Mouse (Mus musculus) heart, embryonic 15.5 days (tissue): Measurements from ENCODE around the gene Ermap. TPM values are rescaled to one million over a fixed set of nuclear protein-coding genes. Genes with fewer than 3 reads are reported as not detected.

ENCODE experiments used
- ATAC-seq: fragments of 200-750 bp; cut with Nextera tagmentation; replicated peaks from 2 replicates; pipeline ENCODE4 v1.8.0; 2017; ENCODE audit warnings: low read depth, moderate TSS enrichment; ENCODE audit not compliant: insufficient number of reproducible peaks, insufficient read depth, low FRiP score
- H3K27ac ChIP-seq: fragments of 300-500 bp; sonication (generic); 2 replicates; pipeline ENCODE4 v1.5.1; 2015; ENCODE audit warnings: mild to moderate bottlenecking, inconsistent platforms
- H3K27me3 ChIP-seq: fragments of 300-500 bp; sonication (generic); 2 replicates; pipeline ENCODE4 v1.6.1; 2015; ENCODE audit warnings: inconsistent platforms
- H3K36me3 ChIP-seq: fragments of 300-500 bp; sonication (generic); 2 replicates; pipeline ENCODE4 v1.6.1; 2015; ENCODE audit warnings: mild to moderate bottlenecking, inconsistent platforms
- H3K4me1 ChIP-seq: fragments of 300-500 bp; sonication (generic); replicated peaks from 2 replicates; pipeline ENCODE4 v1.6.1; 2015; ENCODE audit warnings: inconsistent platforms
- H3K4me2 ChIP-seq: fragments of 300-500 bp; sonication (generic); 2 replicates; pipeline ENCODE4 v1.6.1; 2015; ENCODE audit warnings: inconsistent platforms, mild to moderate bottlenecking, moderate library complexity
- H3K4me3 ChIP-seq: fragments of 300-500 bp; sonication (generic); 2 replicates; pipeline ENCODE4 v1.5.1; 2015; ENCODE audit warnings: mild to moderate bottlenecking, inconsistent platforms
- H3K9ac ChIP-seq: fragments of 300-500 bp; sonication (generic); 2 replicates; pipeline ENCODE4 v1.6.1; 2015; ENCODE audit warnings: mild to moderate bottlenecking, inconsistent platforms
- H3K9me3 ChIP-seq: fragments of 300-500 bp; sonication (generic); replicated peaks from 2 replicates; pipeline ENCODE4 v1.6.1; 2016; ENCODE audit warnings: inconsistent platforms
- WGBS: fragments of 180-500 bp; shearing (Covaris S2); methylation state at CpG from one replicate; pipeline ENCODE4 v1.1.7; 2015; ENCODE audit warnings: mixed read lengths; 5-methylcytosine and 5-hydroxymethylcytosine counted together
- polyA plus RNA-seq: library from polyadenylated mRNA; unstranded; fragments of >200 nt; fragmentation: Nextera tagmentation; extraction: Ambion mirVana; gene quantifications from 2 replicates; pipeline ENCODE4 v1.2.1, GENCODE M21; 2015

Ermap gene
- polyA plus RNA-seq: 0.69 and 2.9 TPM in 2 replicates

GRCm38 (mm10) chr4:119189864-119190263 is at the start of gene Ermap:
Ermap (minus strand) TSS chr4:119190011.
- H3K9ac ChIP-seq: no peak within 1 kb of the TSS
- H3K27me3 ChIP-seq: no peaks in the 10 kb centered on the region
- H3K27ac ChIP-seq: no peak within 1 kb of the TSS
- H3K4me2 ChIP-seq: no peak within 1 kb of the TSS
- no peaks in the 10 kb centered on the region for H3K9me3 ChIP-seq
- no peaks in the 10 kb centered on the region for H3K36me3 ChIP-seq
- no peak for ATAC-seq
- 64% methylated on average over 6 of the region's 6 CpGs for WGBS
- no peak within 1 kb of the TSS for H3K4me3 ChIP-seq
- H3K4me1 ChIP-seq: peaks cover 4% of the 10 kb centered on the region; the same call in 1 of the 2 replicates

GRCm38 (mm10) chr4:119239181-119239682 is 49.4 kb upstream of the Ermap start:
- H3K27ac ChIP-seq: peak overlapping the region; percentile 38; the same call in 1 of the 2 replicates
- no peak overlapping the region for H3K4me3 ChIP-seq
- no peaks in the 10 kb centered on the region for H3K27me3 ChIP-seq
- peaks cover 42% of the 10 kb centered on the region for H3K36me3 ChIP-seq
- peaks cover 10% of the 10 kb centered on the region for H3K4me1 ChIP-seq
- 40% methylated on average over 12 of the region's 12 CpGs for WGBS
- H3K4me2 ChIP-seq: peak overlapping the region; percentile 10; the same call in 1 of the 2 replicates
- no peaks in the 10 kb centered on the region for H3K9me3 ChIP-seq
- H3K9ac ChIP-seq: no peak overlapping the region; the same call in 1 of the 2 replicates
- peak; percentile 51 for ATAC-seq

- ATAC-seq: no peak
- no peak overlapping the region; the same call in 1 of the 2 replicates for H3K27ac ChIP-seq
- peaks cover 16% of the 10 kb centered on the region for H3K4me1 ChIP-seq
- no peaks in the 10 kb centered on the region for H3K27me3 ChIP-seq
- 73% methylated on average over 3 of the region's 3 CpGs for WGBS
- no peak overlapping the region for H3K9ac ChIP-seq
- H3K9me3 ChIP-seq: no peaks in the 10 kb centered on the region
- peaks cover 42% of the 10 kb centered on the region for H3K36me3 ChIP-seq
- no peak overlapping the region for H3K4me3 ChIP-seq
- H3K4me2 ChIP-seq: no peak overlapping the region
Observed at GRCm38 (mm10) chr4:119238661-119239060, 48.9 kb upstream of the Ermap start.

GRCm38 (mm10) chr4:119234348-119234747 is 44.5 kb upstream of the Ermap start:
- peak overlapping the region; percentile 84 for H3K4me2 ChIP-seq
- peak overlapping the region; percentile 65; the same call in 1 of the 2 replicates for H3K27ac ChIP-seq
- H3K27me3 ChIP-seq: no peaks in the 10 kb centered on the region
- 55% methylated on average over 3 of the region's 3 CpGs for WGBS
- ATAC-seq: no peak
- peaks cover 21% of the 10 kb centered on the region for H3K4me1 ChIP-seq
- peak overlapping the region; percentile 81 for H3K9ac ChIP-seq
- H3K4me3 ChIP-seq: peak overlapping the region; percentile 77
- H3K9me3 ChIP-seq: no peaks in the 10 kb centered on the region
- peaks cover 23% of the 10 kb centered on the region for H3K36me3 ChIP-seq

- H3K9me3 ChIP-seq: no peaks in the 10 kb centered on the region
- no peaks in the 10 kb centered on the region for H3K27me3 ChIP-seq
- peak overlapping the region; percentile 77 for H3K4me3 ChIP-seq
- peak overlapping the region; percentile 65 for H3K27ac ChIP-seq
- WGBS: under 1% methylated on average over 36 of the region's 36 CpGs
- peak; percentile 21 for ATAC-seq
- H3K36me3 ChIP-seq: peaks cover 25% of the 10 kb centered on the region
- peaks cover 20% of the 10 kb centered on the region for H3K4me1 ChIP-seq
- peak overlapping the region; percentile 81 for H3K9ac ChIP-seq
- peak overlapping the region; percentile 84 for H3K4me2 ChIP-seq
Observed at GRCm38 (mm10) chr4:119233256-119233901, 43.6 kb upstream of the Ermap start.

GRCm38 (mm10) chr4:119232410-119233255 is 42.8 kb upstream of the Ermap start, which contains the start of the genes AU022252 and P3h1:
AU022252 (minus strand) TSS chr4:119232712.
P3h1 (plus strand) TSS chr4:119232915.
- WGBS: 0% methylated on average over 68 of the region's 71 CpGs
- ATAC-seq: peak; percentile 98

GRCm38 (mm10) chr4:119226751-119227150 is 36.9 kb upstream of the Ermap start:
- H3K9me3 ChIP-seq: no peaks in the 10 kb centered on the region
- no peak for ATAC-seq
- no peak overlapping the region for H3K4me3 ChIP-seq
- no peaks in the 10 kb centered on the region for H3K27me3 ChIP-seq
- H3K36me3 ChIP-seq: peaks cover 49% of the 10 kb centered on the region
- no peak overlapping the region for H3K4me2 ChIP-seq
- peaks cover 5% of the 10 kb centered on the region for H3K4me1 ChIP-seq
- 93% methylated on average over 11 of the region's 11 CpGs for WGBS
- no peak overlapping the region for H3K9ac ChIP-seq
- H3K27ac ChIP-seq: no peak overlapping the region

More at GRCm38 (mm10) chr4:119232410-119233255, 42.8 kb upstream of the Ermap start, which contains the start of the genes AU022252 and P3h1:
- H3K27ac ChIP-seq: peak within 1 kb of the TSS; percentile 65
- H3K4me1 ChIP-seq: peaks cover 20% of the 10 kb centered on the region
- peaks cover 28% of the 10 kb centered on the region for H3K36me3 ChIP-seq
- H3K4me2 ChIP-seq: peak within 1 kb of the TSS; percentile 84
- H3K9me3 ChIP-seq: no peaks in the 10 kb centered on the region
- no peaks in the 10 kb centered on the region for H3K27me3 ChIP-seq
- H3K9ac ChIP-seq: peak within 1 kb of the TSS; percentile 89
- peak within 1 kb of the TSS; percentile 77 for H3K4me3 ChIP-seq

GRCm38 (mm10) chr4:119225719-119226118 is 35.9 kb upstream of the Ermap start:
- ATAC-seq: no peak
- H3K27ac ChIP-seq: no peak overlapping the region
- no peaks in the 10 kb centered on the region for H3K4me1 ChIP-seq
- H3K9ac ChIP-seq: no peak overlapping the region
- no peaks in the 10 kb centered on the region for H3K9me3 ChIP-seq
- no peaks in the 10 kb centered on the region for H3K27me3 ChIP-seq
- peaks cover 49% of the 10 kb centered on the region for H3K36me3 ChIP-seq
- 91% methylated on average over 9 of the region's 9 CpGs for WGBS
- no peak overlapping the region for H3K4me2 ChIP-seq
- H3K4me3 ChIP-seq: no peak overlapping the region

GRCm38 (mm10) chr4:119224534-119224933 is 34.7 kb upstream of the Ermap start:
- no peak overlapping the region for H3K4me2 ChIP-seq
- H3K4me3 ChIP-seq: no peak overlapping the region
- H3K9me3 ChIP-seq: no peaks in the 10 kb centered on the region
- no peak overlapping the region for H3K27ac ChIP-seq
- WGBS: 91% methylated on average over 3 of the region's 3 CpGs
- ATAC-seq: no peak
- no peaks in the 10 kb centered on the region for H3K27me3 ChIP-seq
- peaks cover 49% of the 10 kb centered on the region for H3K36me3 ChIP-seq
- H3K9ac ChIP-seq: no peak overlapping the region
- no peaks in the 10 kb centered on the region for H3K4me1 ChIP-seq

- Histone ChIP-seq H3K9ac (no peak overlapping the region), H3K9me3 (no peaks in the 10 kb centered on the region), H3K27ac (no peak overlapping the region), H3K4me3 (no peak overlapping the region), H3K4me2 (no peak overlapping the region), H3K27me3 (no peaks in the 10 kb centered on the region), H3K36me3 (peaks cover 49% of the 10 kb centered on the region), H3K4me1 (no peaks in the 10 kb centered on the region)
- no peak for ATAC-seq
- 87% methylated on average over 1 of the region's 1 CpGs for WGBS
Observed at GRCm38 (mm10) chr4:119223696-119224095, 33.9 kb upstream of the Ermap start.

GRCm38 (mm10) chr4:119218169-119218568 is 28.4 kb upstream of the Ermap start, which contains the start of gene Tmem269:
Tmem269 (minus strand) TSS chr4:119218217.
- 14% methylated on average over 11 of the region's 11 CpGs for WGBS
- H3K36me3 ChIP-seq: no peaks in the 10 kb centered on the region
- H3K4me2 ChIP-seq: no peak within 1 kb of the TSS
- H3K9ac ChIP-seq: no peak within 1 kb of the TSS
- ATAC-seq: 0 out of 2 replicates have a peak, but pooled peaks have one; percentile 12
- peaks cover 21% of the 10 kb centered on the region for H3K4me1 ChIP-seq
- no peaks in the 10 kb centered on the region for H3K9me3 ChIP-seq
- no peaks in the 10 kb centered on the region for H3K27me3 ChIP-seq
- H3K27ac ChIP-seq: no peak within 1 kb of the TSS
- H3K4me3 ChIP-seq: no peak within 1 kb of the TSS
